Mouse (Mus musculus) T-helper 1 cell (primary cell): ENCODE results near the gene Slc37a4.
"Not testable (repeated sequence)": the region's sequence is repeated elsewhere in the genome, so short reads cannot be mapped to it uniquely, and the experiment has no call there.

ENCODE experiments used
- in situ Hi-C: fragments of 300-600 bp; cut with MboI, MseI; formaldehyde crosslinking; loops from one replicate; pipeline ENCODE4 v1.15.1; 2025; ENCODE audit warnings: high pct_unique_total_duplicates

Slc37a4 gene

DNA sequence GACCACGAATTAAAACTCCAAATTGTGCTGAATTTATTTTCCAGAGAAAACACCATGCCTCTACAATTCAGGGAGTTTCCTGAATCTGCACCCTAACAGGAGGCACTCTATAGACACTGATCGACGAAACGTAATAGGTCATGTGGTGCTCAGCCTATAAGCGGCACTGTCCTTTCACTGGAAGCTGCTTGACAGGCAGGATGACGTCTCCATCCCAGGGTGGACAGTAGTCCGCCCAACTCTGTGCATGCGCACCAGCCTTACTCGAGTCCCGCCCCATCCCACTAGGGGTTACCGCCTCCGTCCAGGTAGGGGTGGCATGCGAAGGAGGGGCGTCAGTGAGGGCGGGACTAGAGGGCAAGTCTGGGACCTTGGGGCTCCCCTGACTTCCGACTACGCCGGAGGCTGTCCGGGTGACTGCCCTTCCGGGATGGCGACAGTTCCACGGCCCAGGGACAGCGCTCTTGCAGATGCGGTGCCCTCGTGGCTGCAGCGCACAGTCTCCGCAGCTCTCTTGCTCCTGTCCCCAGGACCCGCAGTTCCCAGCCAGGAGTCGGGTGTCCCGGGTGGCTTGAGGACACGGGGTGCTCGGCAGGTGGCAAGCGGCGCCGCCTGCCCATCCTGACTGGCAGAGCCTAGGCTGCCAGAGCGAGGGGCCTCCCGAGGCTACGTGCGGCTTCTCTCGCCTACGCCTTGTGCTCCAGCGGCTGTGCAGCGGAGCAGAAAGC, at the start of gene Slc37a4:
TSS of gene Slc37a4 (plus strand) at position 169 of the 728 bp plus-strand sequence.
- in situ Hi-C loops = loop anchor here (5.0 kb wide), 1 partner anchor 55 kb away; the partner anchor contains the start of gene Hmbs

DNA sequence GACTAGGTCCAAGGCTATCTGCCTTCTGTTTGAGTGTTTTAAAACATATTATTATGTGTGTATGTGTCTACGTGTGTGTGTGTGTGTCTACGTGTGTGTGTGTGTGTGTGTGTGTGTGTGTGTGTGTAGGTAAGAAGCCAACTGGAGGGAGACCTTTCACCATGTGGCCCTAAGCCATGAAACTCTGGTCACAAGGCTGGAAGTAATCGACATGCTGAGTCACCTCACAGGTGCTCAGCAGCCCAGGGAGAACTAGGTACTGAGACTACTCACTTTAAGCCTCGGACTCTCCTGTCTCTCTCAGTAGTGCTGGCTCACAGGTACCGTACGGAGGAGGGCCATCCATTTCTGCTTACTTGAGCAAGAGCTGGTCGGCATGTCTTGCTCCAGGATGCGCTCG, 49.5 kb upstream of the Slc37a4 start:
- in situ Hi-C loops = no loop called here

GRCm38 (mm10) chr9:44347621-44348020, 49.0 kb upstream of the Slc37a4 start:
- in situ Hi-C loops = no loop called here

DNA sequence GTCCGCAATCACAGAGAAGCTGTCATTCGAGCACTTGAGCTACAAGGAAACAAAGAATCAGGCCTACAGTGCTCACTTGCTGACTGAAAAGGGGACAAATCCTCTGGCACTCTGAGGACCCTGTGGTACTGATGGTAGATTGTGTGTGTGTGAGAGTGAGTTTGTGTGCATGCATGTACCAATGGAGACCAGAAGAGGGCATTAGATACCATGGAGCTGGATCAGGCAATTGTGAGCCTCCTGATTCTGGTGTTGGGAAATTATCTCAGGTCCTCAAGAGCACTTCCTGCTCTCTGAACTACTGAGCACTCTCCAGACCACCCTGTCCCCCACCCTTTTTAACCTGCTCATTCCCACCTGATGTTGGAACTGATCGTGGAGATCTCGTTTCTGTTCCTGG, 48.1 kb upstream of the Slc37a4 start:
- in situ Hi-C loops = no loop called here

DNA sequence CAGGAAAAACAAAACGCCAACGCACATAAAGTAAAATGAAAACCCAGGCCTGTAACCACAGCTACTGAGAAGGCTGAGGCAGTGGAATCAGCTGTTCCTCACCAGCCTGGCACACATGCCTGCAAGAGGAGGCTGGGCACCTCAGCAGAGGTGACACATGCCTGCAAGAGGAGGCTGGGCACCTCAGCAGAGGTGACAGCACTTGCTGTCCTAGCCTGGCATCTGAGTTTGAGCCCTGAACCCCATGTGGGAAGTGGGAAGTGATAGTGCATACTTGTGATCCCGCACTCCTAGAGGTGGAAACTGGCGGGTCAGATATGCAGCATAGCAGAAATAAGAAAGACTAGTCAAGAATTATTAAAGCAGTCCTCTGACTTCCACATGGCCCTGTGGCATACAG, 45.3 kb upstream of the Slc37a4 start:
- in situ Hi-C loops = no loop called here

- in situ Hi-C loops = no loop called here
Observed at GRCm38 (mm10) chr9:44352337-44352736, 44.3 kb upstream of the Slc37a4 start.

DNA sequence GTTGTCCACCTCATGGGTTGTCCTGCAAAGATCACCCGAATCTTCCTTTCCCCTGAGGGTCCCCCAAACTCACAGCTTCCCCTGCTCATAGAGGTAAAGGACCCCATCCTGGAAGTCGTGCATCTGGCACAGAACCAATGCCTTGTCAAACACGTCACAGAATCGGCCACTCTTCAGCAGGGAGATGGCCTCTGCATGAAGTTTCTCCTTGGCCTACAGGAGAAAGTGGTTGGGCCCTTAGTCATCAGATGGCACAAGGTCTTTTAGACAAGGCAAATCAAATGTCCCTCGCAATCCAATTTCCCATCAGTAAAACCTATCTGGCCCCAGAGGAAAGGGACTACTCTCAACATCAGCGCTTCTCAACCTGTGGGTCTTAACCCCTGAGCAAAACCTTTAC, 43.5 kb upstream of the Slc37a4 start:
- in situ Hi-C loops = no loop called here

GRCm38 (mm10) chr9:44357207-44357606, 39.4 kb upstream of the Slc37a4 start:
- in situ Hi-C loops = no loop called here

DNA sequence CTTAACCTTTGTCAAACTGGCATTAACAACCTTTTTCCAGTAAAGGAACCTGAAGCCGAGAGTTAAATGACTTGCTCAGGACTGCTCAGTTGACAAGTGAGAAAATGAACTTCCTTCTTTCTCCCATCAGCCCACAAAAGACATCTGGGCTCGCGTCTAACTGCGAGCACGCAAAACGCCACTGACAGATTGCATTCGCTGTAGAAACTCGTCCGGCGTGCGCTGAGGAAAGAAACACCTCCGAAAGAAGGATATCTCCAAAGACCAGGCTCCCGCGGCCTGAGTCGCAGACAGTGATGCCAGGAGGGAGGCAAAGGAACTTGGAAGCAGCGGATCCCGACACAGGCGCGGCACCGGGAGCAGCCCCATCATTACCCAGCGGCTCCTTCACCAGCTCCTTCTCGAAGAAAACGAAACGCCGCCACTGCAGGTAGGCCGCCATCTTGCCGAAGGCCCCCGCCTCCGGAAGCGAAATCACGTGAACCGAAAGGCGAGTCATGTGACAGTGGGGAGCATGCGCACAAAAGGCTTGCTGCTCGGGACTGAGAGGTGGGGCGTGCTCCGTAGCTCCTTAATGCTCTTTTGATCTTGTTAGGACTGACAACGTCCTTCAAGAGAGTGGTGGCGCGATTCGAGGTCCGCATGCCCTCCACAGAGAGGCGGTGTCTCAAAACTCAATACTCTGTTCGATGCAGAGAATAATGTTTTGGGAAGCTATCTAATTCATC, 35.3 kb upstream of the Slc37a4 start, which contains the start of gene Vps11:
TSS of gene Vps11 (minus strand) at position 481 of the 728 bp plus-strand sequence.
- in situ Hi-C loops = no loop called here

DNA sequence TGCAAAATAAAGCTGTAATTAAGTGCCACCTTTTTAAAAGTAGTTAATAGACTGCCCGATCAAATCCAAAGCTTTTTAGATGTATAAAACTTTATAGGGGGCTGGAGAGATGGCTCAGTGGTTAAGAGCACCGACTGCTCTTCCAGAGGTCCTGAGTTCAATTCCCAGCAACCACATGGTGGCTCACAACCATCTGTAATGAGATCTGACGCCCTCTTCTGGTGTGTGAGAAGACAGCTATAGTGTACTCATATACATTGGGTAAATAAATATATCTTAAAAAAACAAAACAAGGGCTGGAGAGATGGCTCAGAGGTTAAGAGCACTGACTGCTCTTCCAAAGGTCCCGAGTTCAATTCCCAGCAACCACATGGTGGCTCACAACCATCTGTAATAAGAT, 34.7 kb upstream of the Slc37a4 start:
- in situ Hi-C loops = not testable (repeated sequence)

- in situ Hi-C loops = no loop called here
Observed at GRCm38 (mm10) chr9:44364480-44364879, 32.2 kb upstream of the Slc37a4 start.

DNA sequence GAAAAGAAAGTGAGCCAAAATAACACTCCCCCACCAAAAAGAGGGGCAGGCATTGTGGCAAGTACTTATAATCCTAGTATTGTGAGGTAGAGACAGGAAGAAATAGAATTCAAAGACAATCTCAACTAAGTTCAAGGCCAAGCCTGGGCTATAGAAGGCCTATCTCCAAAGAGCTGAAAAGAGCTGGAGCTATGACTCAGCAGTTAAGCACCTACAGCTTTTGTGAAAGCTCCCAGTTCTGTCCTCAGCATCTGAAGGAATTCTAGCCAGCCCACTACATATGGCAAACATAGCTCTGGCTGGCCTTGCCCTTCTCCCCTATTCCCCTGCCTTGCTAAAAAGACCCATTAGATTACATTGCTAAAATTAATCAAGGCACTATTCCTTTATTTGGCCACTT, 23.3 kb upstream of the Slc37a4 start:
- in situ Hi-C loops = no loop called here

- in situ Hi-C loops = no loop called here
Observed at GRCm38 (mm10) chr9:44376141-44376540, 20.5 kb upstream of the Slc37a4 start.

GRCm38 (mm10) chr9:44377335-44377734, 19.3 kb upstream of the Slc37a4 start:
- in situ Hi-C loops = not testable (repeated sequence)

DNA sequence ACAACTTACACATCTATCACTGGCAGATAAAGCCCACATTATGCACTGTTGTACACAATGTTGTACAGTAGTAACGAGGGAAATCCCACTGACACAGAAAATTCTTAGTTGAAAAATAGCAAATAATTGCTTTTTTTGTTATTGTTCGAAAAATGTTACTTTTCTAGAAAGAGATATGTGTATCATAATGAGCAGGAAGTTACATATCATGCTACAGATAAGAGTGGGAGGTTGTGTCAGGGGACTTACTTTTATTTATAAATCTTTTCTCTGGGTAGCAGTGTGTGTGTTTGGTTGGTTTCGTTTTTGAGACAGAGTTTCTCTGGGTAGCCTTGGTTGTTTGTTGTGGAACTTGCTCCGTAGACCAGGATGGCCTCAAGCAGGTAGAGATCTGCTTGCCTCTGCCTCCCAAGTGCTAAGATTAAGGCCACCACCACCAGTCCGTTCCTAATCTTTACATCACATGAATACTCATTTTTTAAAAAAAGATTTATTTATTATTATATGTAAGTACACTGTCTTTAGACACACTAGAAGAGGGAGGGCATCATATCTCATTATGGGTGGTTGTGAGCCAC, 18.4 kb upstream of the Slc37a4 start:
- in situ Hi-C loops = no loop called here

DNA sequence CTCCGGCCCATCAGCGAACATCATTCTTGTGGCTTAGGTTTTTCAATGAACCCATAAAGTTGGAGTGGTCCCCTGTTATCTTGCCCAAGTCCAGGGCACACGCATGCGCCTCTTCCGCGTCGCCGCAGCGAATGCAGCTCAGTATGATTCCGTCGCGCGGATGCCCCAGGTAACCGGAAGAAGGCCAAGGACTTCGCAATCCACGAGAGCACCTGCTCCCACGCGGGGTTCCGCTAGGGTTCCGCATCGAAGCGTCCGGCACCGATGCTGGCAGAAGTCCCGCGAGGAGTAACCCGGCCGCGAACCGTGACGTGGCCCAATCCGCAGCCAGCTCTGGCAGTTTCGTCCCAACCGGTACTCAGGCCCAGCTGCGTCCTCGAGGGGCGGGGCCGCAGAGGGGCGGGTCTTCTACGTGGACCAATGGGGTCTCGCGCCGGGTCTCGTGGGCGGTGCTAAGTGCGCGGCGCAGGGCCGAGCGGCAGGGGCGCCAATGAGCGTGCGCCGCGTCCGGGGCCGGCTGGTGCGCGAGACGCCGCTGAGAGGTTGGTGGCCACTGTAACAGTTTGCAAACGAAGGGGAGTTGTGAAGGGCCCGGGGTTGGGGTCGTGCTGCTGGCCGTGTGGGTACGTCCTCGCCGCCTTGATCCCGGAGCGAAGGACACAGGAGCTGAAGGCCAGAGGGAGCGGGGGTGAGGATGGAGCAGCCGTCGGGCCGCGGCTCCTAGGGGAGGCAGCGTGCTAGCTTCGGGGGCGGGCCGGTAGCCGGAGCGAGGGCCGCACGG, 17.4 kb upstream of the Slc37a4 start, which contains the start of gene Hyou1:
TSS of gene Hyou1 (plus strand) at position 437 of the 781 bp plus-strand sequence.
- in situ Hi-C loops = no loop called here

- in situ Hi-C loops = no loop called here
Observed at GRCm38 (mm10) chr9:44379862-44380261, 16.8 kb upstream of the Slc37a4 start.

GRCm38 (mm10) chr9:44384596-44384995, 12.1 kb upstream of the Slc37a4 start:
- in situ Hi-C loops = no loop called here

GRCm38 (mm10) chr9:44387221-44387620, 9.4 kb upstream of the Slc37a4 start:
- in situ Hi-C loops = no loop called here

GRCm38 (mm10) chr9:44389273-44389672, 7.4 kb upstream of the Slc37a4 start:
- in situ Hi-C loops = no loop called here

DNA sequence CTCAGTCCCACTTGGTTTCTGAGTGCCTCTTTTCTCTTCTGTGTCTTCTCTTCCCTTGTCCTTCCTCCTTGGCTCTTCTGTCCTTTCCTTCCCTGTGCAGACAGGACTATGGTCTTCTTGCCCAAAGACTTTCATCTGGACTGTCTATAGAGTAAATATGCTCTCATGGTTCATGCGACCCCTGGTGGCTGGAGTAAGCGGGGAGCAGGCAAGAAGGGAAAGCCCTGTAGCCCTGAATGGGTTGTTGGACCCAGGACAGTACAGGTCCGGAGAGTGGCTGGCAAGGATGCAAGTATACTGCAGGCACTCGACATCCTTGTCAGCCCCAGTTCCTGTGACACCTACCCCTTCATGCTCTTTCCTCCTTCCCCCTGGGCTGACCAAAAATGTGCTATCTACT, 5.2 kb upstream of the Slc37a4 start:
- in situ Hi-C loops = no loop called here

GRCm38 (mm10) chr9:44398087-44398486, 1.4 kb downstream of the Slc37a4 start:
- in situ Hi-C loops = loop anchor here (5.0 kb wide), 1 partner anchor 56 kb away; the partner anchor contains the start of gene Hmbs
